Mouse (Mus musculus) right cerebral cortex, adult 18-20 months (tissue): Measurements from ENCODE around the gene Nnat.
A peak's percentile ranks its signal among the peaks of the same experiment; 100 is the strongest.
"Not testable (repeated sequence)": the region's sequence is repeated elsewhere in the genome, so short reads cannot be mapped to it uniquely, and the experiment has no call there.

Experiments
- DNase-seq: peaks from one replicate; pipeline ENCODE4 v3.0.0; 2022; ENCODE audit warnings: mixed read lengths

Nnat gene

DNA sequence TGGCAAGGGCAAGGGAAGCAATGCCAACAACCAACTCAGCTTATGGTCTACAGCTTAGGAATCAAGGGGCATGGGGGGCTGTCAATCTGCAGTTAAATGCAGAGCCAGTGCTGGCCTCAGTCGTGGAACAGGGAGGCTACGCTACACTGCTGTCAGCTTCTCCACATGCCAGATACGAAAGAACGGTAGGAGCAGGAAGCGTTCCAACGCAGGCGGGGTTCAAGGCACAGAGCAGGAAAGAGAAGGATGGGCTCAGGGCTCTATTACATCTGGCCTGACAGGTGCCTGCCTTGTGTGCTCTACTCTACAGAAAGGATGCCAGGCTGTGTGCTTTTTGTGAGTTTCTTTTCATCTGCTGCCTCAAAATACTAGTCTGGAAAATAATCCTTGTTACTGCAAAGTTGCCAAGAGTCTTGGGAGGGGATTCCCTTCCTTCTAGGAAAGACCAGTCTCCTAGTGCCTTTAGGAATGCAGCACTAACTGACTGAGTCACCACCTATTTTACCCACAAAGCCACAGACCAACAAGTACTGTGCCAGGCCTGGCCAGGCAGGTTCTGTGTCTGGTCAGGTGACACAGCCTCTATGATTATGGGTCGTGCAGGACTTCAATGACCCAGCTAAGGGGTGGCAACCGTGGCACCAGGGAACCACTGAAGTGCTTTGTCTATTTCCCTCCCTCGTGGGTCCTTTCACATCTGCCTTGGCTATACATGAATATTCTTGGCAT lies 7.6 kb upstream of the Nnat start:
- DNase-seq = no peak

DNA sequence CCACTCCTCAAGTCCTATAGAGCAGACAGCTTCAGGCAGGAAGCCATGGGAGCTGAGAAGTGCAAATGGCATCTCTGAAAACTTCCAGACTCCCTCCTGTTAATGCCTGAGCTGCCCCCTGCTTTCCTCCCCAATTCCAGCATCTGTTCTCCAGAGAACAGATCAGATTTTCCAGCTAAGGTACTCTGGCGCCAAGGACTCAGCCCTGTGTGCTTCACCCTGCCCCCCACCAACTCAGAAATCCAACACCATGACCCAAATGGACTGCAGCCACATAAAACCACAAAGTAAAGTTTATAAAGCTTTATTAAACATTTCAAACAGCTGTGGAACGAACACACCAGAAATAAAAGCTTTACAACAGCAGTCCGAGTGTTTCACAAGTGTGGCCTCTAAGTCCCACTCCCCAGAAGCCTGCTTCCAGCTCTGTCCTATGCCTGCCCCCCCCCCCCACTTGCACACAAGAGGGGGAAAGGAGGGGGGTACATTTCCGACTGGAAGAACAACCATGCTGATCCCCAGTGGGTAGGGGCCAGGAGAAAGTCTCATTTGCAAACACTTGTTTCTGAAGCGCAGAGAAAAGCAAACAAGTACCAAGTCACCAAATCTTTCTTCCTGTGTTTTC lies 3.7 kb upstream of the Nnat start:
- DNase-seq = no peak

DNA sequence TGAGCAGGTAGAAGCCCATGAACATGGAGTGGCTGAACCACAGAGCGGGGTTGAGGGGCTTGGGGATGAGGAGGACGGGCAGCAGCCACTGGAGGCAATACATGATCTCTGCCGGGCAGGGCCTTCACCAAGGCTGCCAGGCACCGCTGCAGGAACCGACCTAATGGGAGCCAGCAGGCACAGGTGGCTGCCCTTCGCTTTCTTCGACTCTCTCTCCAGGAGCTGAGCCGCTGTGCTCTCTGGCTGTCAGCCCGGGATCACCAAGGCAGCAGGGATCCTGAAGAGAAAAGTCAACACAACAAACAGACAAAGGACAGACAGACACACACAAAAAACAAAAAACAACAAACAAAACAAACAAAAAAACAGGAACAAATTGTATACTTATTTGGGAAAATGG lies 1.8 kb upstream of the Nnat start:
- DNase-seq = no peak

DNA sequence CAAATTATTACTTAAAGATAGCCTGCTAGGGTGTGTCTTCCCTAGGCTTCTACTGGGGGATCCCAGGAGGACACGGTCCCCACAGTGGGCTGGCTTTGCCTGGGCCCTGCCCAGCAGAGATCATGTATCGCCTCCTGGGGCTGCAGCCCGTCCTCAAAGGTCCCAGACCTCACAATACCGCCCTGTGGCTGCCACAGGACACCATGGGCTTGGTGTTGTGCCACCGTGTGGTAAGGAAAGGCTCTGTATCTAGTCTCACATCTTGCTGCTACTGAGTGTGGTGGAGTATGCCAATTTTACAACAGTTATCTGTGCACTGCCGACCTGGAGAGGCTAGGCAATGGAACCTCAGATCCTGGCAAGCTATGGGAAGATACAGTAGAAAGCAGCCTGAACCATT lies 1.4 kb upstream of the Nnat start:
- DNase-seq = no peak

DNA sequence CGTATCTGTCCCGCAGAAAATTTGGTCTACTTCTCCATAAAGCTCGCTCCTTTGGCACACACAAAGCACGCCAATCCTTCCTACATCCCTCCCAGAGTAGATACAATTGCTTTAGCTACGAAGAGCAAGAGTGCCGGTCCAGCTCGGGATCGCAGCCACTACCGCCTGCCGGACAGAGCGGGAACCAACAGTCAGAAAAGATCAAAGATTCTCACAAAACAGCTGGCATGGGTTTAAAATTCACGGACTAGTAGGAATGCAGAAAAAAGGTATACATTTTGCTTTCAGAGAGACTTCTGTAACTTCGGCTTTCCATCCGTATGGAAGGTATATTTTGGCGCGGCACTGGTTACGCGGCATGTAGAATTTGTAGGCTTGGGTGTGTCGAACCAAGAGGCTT lies 438 bp upstream of the Nnat start:
- DNase-seq = no peak

DNA sequence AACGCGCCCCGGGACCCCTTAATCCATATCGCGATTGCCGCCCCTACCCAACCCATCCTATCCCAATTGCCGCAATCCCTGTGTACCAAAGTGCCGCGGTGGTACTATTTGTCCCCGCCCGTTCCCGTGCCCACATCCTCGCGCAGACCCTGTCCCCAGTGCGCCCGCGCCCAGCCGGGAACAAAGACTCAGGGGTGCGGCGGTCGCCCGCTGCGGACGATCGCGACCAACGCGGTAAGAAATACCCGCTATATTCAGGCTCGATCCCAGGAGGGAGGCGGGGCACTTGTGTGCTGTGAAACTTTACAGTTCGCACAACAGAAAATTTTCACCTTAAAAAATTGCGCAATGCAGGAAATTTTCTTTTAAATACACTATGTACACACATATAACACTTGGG lies 424 bp downstream of the Nnat start:
- no peak for DNase-seq

DNA sequence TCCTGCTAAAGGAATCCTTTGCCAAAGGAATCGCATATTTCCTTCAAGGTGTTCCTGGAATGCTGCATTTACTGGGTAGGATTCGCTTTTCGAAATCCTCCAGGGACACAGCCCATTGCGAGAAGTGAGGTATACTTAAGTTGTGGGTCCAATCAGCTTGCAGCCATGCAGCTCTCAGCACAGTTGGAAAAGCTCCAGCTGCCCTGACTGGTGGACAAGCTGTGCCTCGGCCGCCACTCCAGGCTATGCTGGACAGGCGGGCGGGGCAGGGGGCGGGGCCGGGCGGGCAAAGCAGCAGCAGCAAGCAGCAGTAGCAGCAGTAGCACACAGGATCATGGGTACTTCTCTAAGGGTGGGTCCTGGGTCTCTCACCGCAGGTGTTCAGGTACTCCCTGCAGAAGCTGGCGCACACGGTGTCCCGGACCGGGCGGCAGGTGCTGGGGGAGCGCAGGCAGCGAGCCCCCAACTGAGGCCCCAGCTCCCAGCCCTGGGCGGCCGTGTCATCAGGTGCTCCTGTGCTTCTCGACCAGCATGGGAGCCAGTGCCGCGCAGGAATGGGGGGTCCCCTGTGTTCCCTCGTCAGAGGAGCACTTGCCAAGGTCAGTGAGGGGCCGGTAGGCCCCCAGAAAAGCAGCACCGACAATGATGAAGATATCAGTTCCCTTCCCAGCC lies 1.4 kb downstream of the Nnat start:
- peak; percentile 62 for DNase-seq

DNA sequence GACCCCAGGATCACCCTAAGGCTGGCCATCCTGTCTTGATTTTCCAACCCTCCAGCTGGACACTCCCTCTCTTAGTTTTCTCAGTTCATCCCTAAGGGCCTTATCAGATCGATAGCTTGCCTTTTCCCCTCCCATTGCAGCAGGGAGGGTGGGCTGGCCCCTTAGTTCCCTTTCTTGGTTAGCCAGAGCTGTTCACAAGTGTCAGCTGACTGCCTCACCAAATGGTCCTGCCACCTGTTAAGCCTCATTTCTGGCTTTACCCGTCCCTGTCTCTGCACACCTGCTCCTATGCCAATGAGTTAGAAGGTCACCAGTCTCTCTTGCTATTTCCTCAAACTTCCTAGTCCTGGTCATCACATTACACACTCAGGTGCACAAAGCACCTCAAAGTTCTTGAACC lies 3.2 kb downstream of the Nnat start:
- DNase-seq = no peak

DNA sequence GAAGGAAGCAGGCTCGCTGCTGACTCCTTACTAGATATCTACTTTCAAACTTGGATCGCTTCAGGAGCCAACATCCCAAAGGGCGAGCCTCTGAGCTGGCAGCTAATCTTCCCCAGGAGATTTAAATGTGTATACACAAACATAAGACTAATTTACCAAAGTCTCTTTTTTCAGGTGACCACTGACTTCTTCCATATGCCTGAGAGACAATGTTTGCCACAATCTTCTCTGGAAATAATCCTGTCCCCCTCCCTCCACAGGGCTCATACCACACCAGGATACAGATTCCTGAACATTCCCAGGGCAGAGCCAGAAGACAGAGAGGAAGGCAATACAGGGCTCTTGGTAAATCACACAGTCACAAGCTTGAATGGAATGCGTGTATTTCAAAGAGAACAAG lies 4.8 kb downstream of the Nnat start:
- no peak for DNase-seq

DNA sequence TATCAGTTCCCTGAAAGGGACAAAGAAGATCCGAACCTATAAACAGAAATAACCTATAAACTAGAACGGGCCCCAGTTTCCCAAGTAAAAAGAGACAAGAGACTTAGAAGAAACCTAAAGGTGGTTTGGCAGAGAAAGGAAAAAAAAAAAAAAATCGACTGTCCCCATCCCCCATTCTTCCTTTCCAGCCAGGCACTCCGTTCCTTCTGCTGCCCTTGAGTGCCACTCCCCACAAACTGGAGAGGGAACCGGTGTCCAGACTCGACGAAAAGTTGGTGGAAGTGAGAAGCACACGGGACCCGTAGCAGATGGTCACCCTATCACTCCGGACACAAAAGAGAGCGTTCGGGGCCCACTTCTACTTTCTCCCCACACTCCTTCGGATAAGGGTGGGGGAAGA lies 5.6 kb downstream of the Nnat start:
- DNase-seq = no peak

DNA sequence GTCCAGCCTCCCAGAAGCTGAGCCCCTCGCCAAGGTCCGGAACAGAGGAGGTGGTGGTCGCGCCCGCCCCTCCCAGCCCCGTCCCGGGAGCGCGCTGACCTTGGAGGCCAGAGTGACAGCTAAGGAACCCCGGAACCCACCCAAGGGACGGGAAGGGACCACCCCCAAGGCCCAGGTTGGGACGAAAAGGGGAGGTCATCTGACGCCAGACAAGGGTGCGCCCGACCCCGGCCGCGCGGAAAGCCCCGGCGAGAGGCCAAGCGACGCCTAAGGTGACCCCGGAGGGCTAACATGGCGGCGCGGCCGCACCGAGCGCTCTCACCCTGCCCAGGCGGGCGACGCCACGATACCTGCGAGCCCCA lies 6.0 kb downstream of the Nnat start:
- no peak for DNase-seq

DNA sequence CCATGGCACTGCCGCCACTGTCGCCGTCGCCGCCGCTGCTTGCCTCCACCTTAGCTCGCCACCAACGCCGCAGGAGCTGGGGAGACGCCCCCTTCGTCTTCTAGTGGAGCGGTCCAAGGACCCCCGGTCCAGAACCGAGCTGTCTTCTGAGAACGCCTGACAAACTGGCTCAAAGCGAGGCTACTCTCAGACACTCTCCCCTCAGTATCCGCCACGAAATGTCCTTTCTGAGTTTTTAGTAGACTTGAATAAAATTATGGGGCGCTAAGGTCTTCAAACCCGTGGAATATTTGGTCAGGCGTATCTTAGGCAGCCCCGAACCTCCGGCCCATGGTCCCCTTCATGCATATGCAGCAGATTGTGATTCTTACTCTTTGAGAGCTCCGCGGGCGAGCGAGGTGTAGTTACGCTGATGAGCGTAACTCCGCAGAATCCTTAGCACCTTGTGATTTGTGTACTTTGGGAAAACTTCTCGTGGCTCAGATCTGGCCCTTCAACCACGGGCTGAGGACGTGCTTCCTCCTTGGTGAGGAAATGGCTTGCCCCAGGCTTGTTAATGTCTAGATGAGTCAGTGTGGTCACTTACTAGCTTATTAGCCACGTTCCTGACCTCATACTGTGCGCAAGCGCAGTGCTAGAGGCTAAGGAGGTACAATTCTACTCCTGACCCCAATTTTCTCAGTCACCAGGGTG lies 6.5 kb downstream of the Nnat start:
- DNase-seq = peak; percentile 81

DNA sequence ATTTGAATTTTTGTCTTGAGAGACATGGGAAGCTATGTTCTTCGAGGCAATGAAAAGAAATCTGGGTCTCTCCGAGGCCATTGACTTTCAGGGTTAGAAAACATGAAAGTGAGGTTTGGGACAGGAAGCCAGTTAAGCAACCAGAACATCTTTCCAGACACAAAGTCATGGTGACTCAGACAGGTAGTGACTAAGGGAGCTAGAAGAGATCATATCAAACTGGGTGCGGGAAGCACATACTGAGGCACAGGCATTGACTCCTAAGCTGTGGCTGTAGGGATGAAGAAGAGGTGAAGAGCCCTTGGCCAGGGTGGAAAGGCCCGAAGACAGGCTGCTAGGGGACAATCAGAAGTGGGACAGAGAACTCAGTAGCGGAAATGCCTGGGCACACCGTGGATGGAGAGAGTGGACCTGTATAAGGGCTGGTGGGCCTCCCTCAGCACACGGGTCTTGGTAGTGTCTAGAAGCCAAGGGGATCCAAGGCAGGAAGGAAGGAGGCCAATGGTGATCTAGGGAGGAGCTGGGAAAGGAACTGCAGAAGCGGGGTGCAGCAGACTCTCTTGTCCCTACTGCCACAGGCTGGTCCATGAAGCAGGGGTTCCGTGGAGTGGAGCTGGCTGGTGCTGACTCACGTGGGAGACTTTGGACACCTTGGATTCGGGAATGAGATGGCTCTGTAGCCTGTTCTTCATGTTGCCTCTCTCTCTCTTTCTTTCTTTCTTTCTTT lies 7.5 kb downstream of the Nnat start:
- no peak for DNase-seq

DNA sequence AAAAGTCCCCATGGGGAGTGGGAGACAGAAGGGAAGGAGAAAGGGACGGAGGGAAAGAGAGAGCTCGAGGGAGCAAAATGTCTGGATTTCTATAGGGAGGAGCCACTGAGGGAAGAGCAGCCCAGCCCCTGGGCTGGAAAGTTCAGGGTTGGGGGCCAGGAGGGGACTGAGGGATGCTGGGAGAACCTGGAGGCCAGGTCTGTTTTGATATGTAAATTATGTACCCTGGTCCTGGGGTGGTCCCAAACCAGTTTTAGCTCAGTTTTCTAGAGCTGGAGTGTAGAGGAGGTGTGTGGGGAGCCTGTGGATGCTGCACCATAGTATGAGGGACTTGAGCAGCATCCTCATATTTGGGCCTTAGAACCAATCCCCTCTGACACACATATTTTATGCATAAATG lies 9.0 kb downstream of the Nnat start:
- no peak for DNase-seq

DNA sequence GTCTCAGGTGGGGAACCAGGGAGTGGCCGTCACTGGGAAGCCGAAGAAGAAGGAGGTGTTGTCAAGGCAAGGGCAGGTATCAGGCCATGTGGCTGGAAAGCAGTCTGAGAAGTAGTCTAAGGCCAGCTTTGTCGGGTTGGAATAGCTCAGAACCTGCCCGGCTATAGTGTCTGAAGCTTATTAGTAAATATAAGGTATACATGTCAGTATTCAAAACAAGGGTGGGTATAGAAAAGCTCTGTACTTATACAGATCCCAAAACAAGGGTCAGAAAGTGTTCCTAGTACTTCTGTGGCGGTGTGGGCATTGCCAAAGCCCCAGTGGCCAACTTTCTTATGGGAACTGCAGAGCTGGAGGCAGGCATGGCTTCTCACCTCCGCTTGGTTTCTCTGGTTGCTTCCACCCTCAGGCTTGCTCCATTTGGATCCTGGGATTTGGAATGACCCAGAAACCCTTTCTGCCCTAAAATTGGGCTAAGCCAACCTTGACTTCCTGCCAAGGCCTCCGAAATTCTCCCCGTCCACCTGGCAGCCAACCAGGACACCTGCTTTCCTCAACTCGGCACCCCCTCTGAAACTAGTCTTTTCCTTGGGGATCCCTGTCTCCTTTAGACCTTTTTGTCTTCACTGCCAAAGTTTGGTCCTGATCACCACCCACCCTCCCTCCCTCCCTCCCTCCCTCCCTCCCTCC lies 10.1 kb downstream of the Nnat start:
- DNase-seq = no peak

DNA sequence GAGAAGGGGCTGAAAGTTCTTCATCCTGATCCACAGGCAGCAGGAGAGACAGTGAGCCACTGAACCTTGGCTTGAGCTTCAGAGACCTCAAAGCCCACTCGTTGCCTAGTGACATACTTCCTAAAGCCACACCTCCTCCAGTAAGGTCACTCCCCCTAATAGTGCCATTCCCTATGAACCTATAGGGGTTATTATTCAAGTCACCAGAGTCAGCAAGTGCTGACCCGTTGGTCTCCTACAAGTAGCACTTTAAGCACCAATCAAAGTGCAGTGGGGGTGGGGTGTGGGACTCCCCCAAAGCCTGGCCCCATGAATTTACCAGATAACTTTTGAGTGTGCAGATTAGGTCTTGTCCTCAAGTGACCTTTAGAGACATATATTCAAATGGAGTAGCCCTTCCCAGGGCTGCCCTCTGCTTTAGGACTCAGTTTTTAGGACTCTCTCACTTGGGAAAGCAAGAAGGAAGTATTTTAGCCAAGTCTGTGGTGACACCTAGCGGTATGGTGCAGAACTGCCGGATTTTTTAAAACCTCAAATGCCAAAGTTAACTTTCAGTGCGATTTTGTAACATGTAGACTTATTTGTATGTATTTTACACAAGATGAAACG lies 11.4 kb downstream of the Nnat start, which contains the start of gene Blcap:
Gene Blcap (minus strand): TSS at position 51 of the 609 bp plus-strand sequence.
- peak; percentile 51 for DNase-seq

DNA sequence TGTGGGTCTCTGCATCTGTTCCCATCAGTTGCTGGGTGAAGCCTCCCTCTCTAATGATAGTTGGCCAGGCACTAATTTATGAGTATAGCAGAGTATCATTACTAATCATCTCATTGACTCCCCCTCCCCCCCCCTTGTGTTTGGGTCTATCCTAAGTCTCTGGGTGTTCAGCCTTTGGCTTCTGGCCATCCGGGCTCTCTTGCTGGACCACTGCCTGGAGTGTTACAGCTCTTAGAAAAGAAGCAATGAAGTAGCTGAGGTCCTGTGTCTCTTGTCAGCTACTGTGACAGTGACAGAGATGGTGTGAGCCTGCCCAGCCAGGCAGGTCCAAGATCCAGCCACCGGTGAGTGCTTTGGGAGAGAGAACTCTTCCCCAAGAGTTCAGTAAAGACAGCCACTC lies 12.9 kb downstream of the Nnat start:
- DNase-seq = no peak

DNA sequence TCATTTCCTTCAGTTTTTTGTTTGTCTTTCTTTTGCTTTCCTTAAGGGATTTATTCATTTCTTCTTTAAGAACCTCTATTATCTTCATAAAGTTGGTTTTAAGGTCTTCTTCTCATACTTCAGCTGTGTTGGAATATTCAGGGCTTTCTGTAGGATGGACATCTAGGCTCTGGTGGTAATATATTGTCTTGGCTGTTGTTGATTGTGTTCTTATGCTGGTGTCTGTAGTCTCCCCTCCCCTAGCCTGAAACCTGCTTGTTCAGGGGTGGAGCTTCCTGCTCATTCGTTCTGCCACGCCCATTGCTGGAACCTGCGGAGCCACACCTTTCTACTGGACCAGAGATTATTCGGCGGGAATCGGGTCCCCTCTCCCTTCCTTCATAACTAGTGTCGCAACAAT lies 25.5 kb downstream of the Nnat start:
- not testable (repeated sequence) for DNase-seq

DNA sequence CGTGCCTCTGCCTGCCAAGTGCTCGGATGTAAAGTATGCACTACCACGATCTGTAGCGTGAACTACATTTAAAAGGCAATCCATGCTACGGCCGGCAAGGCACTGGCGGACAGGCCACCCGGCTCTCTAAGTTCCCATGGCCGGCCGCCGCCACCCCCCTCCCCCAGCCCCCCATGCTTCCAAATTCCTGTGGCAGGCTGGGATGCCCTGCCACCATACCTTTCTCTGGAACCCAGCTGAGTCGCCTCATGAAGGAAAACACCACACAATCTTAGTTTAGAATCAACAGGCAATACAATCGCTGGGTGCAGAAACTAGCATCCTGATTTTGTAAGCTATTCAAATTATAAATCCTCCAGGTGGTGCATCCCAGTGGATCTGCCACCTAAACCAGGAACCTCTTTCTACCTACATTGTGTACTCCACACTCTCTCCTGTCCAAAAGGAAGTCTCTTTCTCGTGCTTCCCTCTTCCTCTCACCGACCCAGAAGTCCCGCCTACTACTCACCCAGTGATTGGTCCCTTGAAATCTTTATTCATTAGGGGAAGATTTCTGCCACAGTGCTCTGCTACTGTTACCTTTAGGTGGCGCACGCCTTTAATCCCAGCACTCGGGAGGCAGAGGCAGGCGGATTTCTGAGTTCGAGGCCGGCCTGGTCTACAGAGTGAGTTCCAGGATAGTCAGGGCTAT lies 37.1 kb downstream of the Nnat start:
- no peak for DNase-seq

DNA sequence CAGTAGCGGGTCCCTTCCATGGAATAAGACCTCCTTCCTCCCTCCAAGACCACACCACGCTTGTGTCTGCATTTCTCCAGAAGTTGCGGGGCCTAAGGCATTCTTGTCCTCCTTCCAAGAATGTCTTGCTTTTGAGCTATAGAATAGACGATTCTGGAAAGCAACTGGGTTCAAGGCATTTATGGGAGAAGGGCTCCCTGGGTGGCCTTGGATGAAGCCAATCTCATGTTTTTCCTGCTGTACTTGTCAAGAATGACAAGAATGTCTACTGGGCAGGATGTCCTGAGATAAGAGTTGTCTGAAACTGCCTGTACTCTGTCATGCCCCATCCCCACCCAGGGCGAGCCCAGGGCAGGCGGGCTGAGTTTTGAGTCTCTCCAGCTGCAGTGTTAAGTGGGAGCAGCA lies 41.6 kb downstream of the Nnat start:
- no peak for DNase-seq

DNA sequence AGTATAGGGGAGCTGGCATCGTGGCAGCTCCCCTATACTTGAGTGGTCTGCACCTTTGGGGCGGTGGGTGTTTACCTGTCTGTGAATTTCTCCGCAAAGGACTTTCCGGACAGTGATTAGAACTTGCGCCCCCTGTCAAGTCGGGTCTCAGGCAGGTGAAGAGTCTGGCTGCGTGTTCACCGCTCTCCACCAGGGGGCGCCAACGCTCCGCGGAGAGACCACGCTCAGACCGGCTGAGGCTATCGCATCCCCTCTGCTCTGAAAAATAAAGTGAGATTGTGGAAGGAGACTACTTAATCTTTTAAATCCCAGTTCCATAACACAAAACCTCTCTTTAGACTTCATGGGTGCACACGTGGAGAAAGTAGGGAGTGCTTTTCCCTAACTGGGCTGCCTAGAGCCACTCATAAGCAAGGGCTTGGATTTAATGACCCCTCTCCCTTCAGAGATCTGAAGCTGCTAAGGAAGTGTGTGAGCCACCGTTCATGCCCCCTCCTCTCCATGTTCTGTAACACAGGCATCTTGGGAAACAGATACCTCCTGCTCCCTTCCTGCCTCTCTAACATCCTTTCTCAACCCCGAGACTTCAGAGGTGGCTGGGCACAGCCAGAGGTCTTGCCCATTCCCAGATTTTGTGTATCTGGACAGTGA lies 45.3 kb downstream of the Nnat start:
- peak; percentile 65 for DNase-seq
